Mouse (Mus musculus): ENCODE results near the gene Ppp6r1. TPM values are rescaled to one million over a fixed set of nuclear protein-coding genes. Genes with fewer than 3 reads are reported as not detected.
"Not testable (repeated sequence)": the region's sequence is repeated elsewhere in the genome, so short reads cannot be mapped to it uniquely, and the experiment has no call there.

Gene Ppp6r1
- total RNA-seq, 2 experiments from 2014 or later: 45.0 to 51.2 TPM

GRCm38 (mm10) chr7:4603873-4604272 is 54.9 kb downstream of the Ppp6r1 start, which contains the start of gene Ptprh:
Gene Ptprh, minus strand, starts transcription at chr7:4604041.
- no peak for TF ChIP-seq CTCF (IDR thresholded peaks at IDR 0.05)
- intact Hi-C loops (cut with DNase I): no loop called here
- no peak within 1 kb of the TSS for H3K27ac ChIP-seq
- DNase-seq: no peak
- no peak within 1 kb of the TSS for H3K4me3 ChIP-seq

GRCm38 (mm10) chr7:4602969-4603368 is 55.9 kb downstream of the Ppp6r1 start:
- intact Hi-C loops (cut with DNase I): no loop called here
- no peak for DNase-seq
- Histone ChIP-seq H3K27ac (no peak overlapping the region), H3K4me3 (no peak overlapping the region)
- no peak for TF ChIP-seq CTCF (IDR thresholded peaks at IDR 0.05)

DNA sequence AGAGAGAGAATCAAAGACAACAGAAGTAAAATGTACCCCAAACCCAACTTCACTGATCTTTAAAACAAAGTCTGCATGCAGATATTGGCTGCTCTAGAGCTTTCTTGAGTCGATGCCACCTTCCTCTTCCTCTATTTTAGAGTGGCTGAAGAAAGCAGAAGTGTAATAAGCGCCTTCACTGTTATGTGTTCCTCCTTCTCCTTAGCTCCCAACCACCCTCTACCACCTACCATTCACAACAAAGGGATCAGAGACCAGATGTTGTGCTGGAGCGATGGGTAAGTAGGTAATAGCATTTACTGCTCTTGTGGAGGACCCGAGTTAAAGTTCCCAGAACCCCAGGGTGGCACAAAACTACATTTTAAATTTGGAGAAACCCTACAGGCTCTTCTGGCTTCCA is 61.8 kb downstream of the Ppp6r1 start:
- H3K27ac ChIP-seq; H3K4me3 ChIP-seq; intact Hi-C loops (cut with DNase I); DNase-seq: not testable (repeated sequence)

Other genes with a start within 250 kb of the Ppp6r1 start
- 10 to 100 TPM; 12.1 to 17.2 TPM for gene Rdh13, start 213.4 kb downstream of the Ppp6r1 start, total RNA-seq (2021)
- 1 to 10 TPM; 1.5 to 3.7 TPM for gene Eps8l1, start 198.3 kb downstream of the Ppp6r1 start, total RNA-seq (2021)
- 10 to 100 TPM; 17.8 to 24.8 TPM for gene Ppp1r12c, start 157.3 kb downstream of the Ppp6r1 start, total RNA-seq (2021)
- gene Tnnt1, start 142.6 kb downstream of the Ppp6r1 start, total RNA-seq (2021): 1,000 to 10,000 TPM in 1 of 2 experiments, 100 to 1,000 TPM in 1; 398 to 1,232 TPM
- gene Tnni3, start 134.8 kb downstream of the Ppp6r1 start, total RNA-seq (2021): under 1 TPM in 1 of 2 experiments, not detected in 1; 0.41 TPM
- not detected for gene Dnaaf3, start 126.6 kb downstream of the Ppp6r1 start, total RNA-seq (2021)
- gene Syt5, start 111.5 kb downstream of the Ppp6r1 start, total RNA-seq (2021): not detected
- not detected for gene Ptprh, start 55.0 kb downstream of the Ppp6r1 start, total RNA-seq (2021)
- gene Tmem86b, start 27.6 kb downstream of the Ppp6r1 start, total RNA-seq (2021): 1 to 10 TPM; 2.6 to 3.3 TPM
- gene Hspbp1, start 26.0 kb upstream of the Ppp6r1 start, total RNA-seq (2021): 10 to 100 TPM; 23.4 to 29.8 TPM
- gene Brsk1, start 31.6 kb upstream of the Ppp6r1 start, total RNA-seq (2021): under 1 TPM; 0.48 to 0.75 TPM
- under 1 TPM in 1 of 2 experiments, not detected in 1; 0.22 TPM for gene Tmem150b, start 66.2 kb upstream of the Ppp6r1 start, total RNA-seq (2021)
- 10 to 100 TPM in 1 of 2 experiments, 1 to 10 TPM in 1; 8.0 to 11.5 TPM for gene Kmt5c, start 81.1 kb upstream of the Ppp6r1 start, total RNA-seq (2021)
- under 1 TPM; 0.51 to 0.78 TPM for gene Cox6b2, start 94.1 kb upstream of the Ppp6r1 start, total RNA-seq (2021)
- not detected for gene Fam71e2, start 112.3 kb upstream of the Ppp6r1 start, total RNA-seq (2021)
- gene Il11, start 123.8 kb upstream of the Ppp6r1 start, total RNA-seq (2021): not detected
- gene Tmem190, start 123.9 kb upstream of the Ppp6r1 start, total RNA-seq (2021): not detected
- 10 to 100 TPM in 1 of 2 experiments, 1 to 10 TPM in 1; 8.0 to 10.6 TPM for gene Tmem238, start 130.6 kb upstream of the Ppp6r1 start, total RNA-seq (2021)
- 100 to 1,000 TPM; 483 to 569 TPM for gene Rpl28, start 133.9 kb upstream of the Ppp6r1 start, total RNA-seq (2021)
- gene Ube2s, start 153.6 kb upstream of the Ppp6r1 start, total RNA-seq (2021): 10 to 100 TPM; 76.4 to 82.7 TPM
- not detected for gene Shisa7, start 185.7 kb upstream of the Ppp6r1 start, total RNA-seq (2021)
- 1 to 10 TPM; 3.9 TPM for gene Isoc2b, start 211.2 kb upstream of the Ppp6r1 start, total RNA-seq (2021)
- gene Isoc2a, start 218.1 kb upstream of the Ppp6r1 start, total RNA-seq (2021): 10 to 100 TPM; 26.4 to 33.5 TPM
- gene Gm36210, start 247.5 kb upstream of the Ppp6r1 start, total RNA-seq (2021): under 1 TPM; 0.17 to 0.38 TPM

Measured in gastrocnemius, adult 2 months (tissue).